Mouse (Mus musculus) ES-E14 (cell line): ENCODE data around the gene AC124502.3. TPM values are rescaled to one million over a fixed set of nuclear protein-coding genes. Genes with fewer than 3 reads are reported as not detected.
"Not testable (repeated sequence)": the region's sequence is repeated elsewhere in the genome, so short reads cannot be mapped to it uniquely, and the experiment has no call there.

Experiments
- DNase-seq: peaks from one replicate; pipeline ENCODE4 v3.0.0-alpha.2; 2013; ENCODE audit warnings: low read depth, low spot score
- H3K27ac ChIP-seq: 2 replicates; pipeline ENCODE4 v1.5.1; 2012; ENCODE audit warnings: low read depth, mild to moderate bottlenecking, low read length, moderate library complexity, mixed read lengths; ENCODE audit not compliant: poor library complexity, insufficient read depth, severe bottlenecking
- H3K36me3 ChIP-seq: 2 replicates; pipeline ENCODE4 v1.6.1; 2012; ENCODE audit warnings: mild to moderate bottlenecking, low read length, moderate library complexity, mixed read lengths; ENCODE audit not compliant: control insufficient read depth, poor library complexity, insufficient read depth, severe bottlenecking
- H3K4me1 ChIP-seq, 2 experiments: fragments of 150-350 bp in 1 of 2; sonication (generic) in 1 of 2; 2 replicates each; pipeline ENCODE4 v1.6.1; 2012; ENCODE audit warnings: low read length in 2 of 2, mild to moderate bottlenecking in 1 of 2, mixed read lengths in 1 of 2; ENCODE audit not compliant: control insufficient read depth in 2 of 2, insufficient read depth in 2 of 2, poor library complexity in 1 of 2
- H3K4me3 ChIP-seq, 2 experiments: fragments of 150-350 bp in 1 of 2; sonication (generic) in 1 of 2; 2 replicates each; pipeline ENCODE4 v1.5.1; 2012; ENCODE audit warnings: low read length in 2 of 2, low read depth in 1 of 2, mild to moderate bottlenecking in 1 of 2, mixed read lengths in 1 of 2; ENCODE audit not compliant: insufficient read depth in 1 of 2, poor library complexity in 1 of 2, severe bottlenecking in 1 of 2
- H3K9ac ChIP-seq: 2 replicates; pipeline ENCODE4 v1.6.1; 2012; ENCODE audit warnings: low read depth, mild to moderate bottlenecking, low read length, mixed read lengths; ENCODE audit not compliant: poor library complexity, insufficient read depth, severe bottlenecking
- H3K9me3 ChIP-seq: fragments of 150-350 bp; sonication (generic); 2 replicates; pipeline ENCODE4 v1.6.1; 2012; ENCODE audit warnings: low read depth, mild to moderate bottlenecking, low read length; ENCODE audit not compliant: control insufficient read depth, insufficient read depth
- CHD2 ChIP-seq: IDR thresholded peaks from 2 replicates; pipeline ENCODE4 v1.6.1; 2014; ENCODE audit warnings: mild to moderate bottlenecking, low read depth, low read length, inconsistent platforms
- HCFC1 ChIP-seq: IDR thresholded peaks from 2 replicates; pipeline ENCODE4 v1.6.1; 2012; ENCODE audit warnings: low read length, inconsistent platforms, borderline replicate concordance; ENCODE audit not compliant: insufficient read depth
- MAFK ChIP-seq: IDR thresholded peaks from 2 replicates; pipeline ENCODE4 v1.6.1; 2014; ENCODE audit warnings: mild to moderate bottlenecking, low read depth, low read length, inconsistent platforms; ENCODE audit not compliant: insufficient read depth
- ZC3H11A ChIP-seq: IDR thresholded peaks from 2 replicates; pipeline ENCODE4 v1.6.1; 2012; ENCODE audit warnings: low read depth, mild to moderate bottlenecking, inconsistent platforms, low read length, borderline replicate concordance
- ZNF384 ChIP-seq: IDR thresholded peaks from 2 replicates; pipeline ENCODE4 v1.6.1; 2012; ENCODE audit warnings: low read depth, low read length, inconsistent platforms
- in situ Hi-C, 2 experiments: fragments of 600-800 bp; cut with MboI; formaldehyde crosslinking; loops; one replicate each; pipeline ENCODE4 v1.15.1; 2025; ENCODE audit warnings: low sequenced_read_pairs in 2 of 2, inconsistent platforms in 1 of 2; ENCODE audit not compliant: unreplicated experiment in 2 of 2
- total RNA-seq: library from RNA; depleted of rRNA; stranded (reverse); fragments of 300-350 nt; gene quantifications from 2 replicates; pipeline ENCODE4 v1.2.3, GENCODE M21; 2012

AC124502.3 gene
- total RNA-seq, 1 experiment = 3.2 TPM

DNA sequence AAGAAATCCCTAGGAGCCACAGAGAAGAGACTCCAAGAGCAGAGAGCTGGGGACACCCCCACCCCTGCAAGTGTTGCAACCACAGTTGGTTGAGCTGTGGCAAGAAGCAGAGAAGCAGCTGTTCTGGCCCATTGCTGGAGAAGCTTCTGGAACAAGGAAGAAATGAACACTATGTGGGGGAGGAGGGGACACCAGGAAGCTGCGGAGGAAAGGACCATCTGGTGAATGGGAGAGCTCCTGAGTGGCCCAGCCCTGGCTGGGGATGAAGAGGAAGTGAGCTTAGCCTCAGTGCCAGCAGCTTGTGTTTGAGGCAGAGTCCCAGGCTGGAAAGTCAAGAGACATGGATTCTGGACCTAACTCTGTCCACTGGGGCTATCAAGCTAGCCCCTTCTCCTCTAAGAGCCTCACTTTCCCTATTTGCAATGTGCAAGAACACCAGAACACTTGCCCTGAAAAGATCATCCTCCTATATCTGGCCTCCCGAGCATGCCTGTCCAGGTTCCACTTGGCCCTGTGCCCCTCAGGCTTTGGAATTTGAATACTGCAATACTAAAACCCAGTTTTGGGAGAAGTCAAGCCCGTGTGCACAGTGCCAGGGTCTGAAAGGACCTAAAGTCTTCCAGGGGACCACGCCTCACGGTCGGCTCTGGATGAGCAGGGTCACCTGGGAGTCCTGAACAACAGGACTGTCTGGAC lies 39.1 kb upstream of the AC124502.3 start:
- in situ Hi-C loops = loop anchor here in 1 of 2 experiments (25.0 kb wide), 1 partner anchor 362 kb away; the partner anchor contains the start of gene Rce1
- TF ChIP-seq HCFC1 (no peak), ZC3H11A (no peak), MAFK (no peak)
- no peak overlapping the region for H3K27ac ChIP-seq
- DNase-seq = no peak
- H3K4me3 ChIP-seq = no peak overlapping the region
- H3K9me3 ChIP-seq = no peaks in the 10 kb centered on the region
- H3K9ac ChIP-seq = no peak overlapping the region
- no peaks in the 10 kb centered on the region for H3K36me3 ChIP-seq
- peaks cover 0 to 3% of the 10 kb centered on the region in 2 experiments; a peak in 1 of 4 replicates for H3K4me1 ChIP-seq

GRCm38 (mm10) chr19:5001666-5002406 lies 36.9 kb upstream of the AC124502.3 start:
- DNase-seq = peak; percentile 76
- no peaks in the 10 kb centered on the region for H3K9me3 ChIP-seq
- H3K9ac ChIP-seq = no peak overlapping the region
- peaks cover 0 to 3% of the 10 kb centered on the region in 2 experiments; a peak in 1 of 4 replicates for H3K4me1 ChIP-seq
- TF ChIP-seq ZC3H11A = peak; percentile 66; the same call in 1 of the 2 replicates
- TF ChIP-seq CHD2 = no peak
- H3K27ac ChIP-seq = no peak overlapping the region
- no peaks in the 10 kb centered on the region for H3K36me3 ChIP-seq
- H3K4me3 ChIP-seq = peak overlapping the region; percentile 17 to 51
- in situ Hi-C loops = no loop called here

GRCm38 (mm10) chr19:5003644-5004043 lies 35.0 kb upstream of the AC124502.3 start:
- peak; percentile 80 for TF ChIP-seq ZNF384
- H3K9ac ChIP-seq, H3K4me1 ChIP-seq, H3K36me3 ChIP-seq, in situ Hi-C loops, DNase-seq, H3K4me3 ChIP-seq, H3K27ac ChIP-seq, H3K9me3 ChIP-seq: not testable (repeated sequence)

DNA sequence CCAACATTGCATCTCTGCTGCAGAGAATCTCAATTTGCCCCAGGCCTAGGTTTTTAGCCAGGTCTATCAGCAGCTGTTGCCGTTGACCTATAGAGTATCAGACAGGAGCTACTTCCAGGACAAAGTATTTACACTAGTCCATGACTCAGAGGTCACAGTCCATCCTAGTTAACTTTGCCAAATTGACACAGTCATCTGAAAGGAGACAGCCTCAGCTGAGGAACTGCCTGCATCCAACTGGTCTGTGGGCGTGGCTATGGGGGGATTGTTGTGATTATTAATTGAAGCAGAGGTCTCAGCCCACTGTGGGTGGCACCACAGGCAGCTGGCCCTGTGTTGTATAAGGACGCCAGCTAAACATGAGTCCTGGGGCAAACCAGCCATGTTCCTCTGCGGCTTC lies 33.8 kb upstream of the AC124502.3 start:
- in situ Hi-C loops = no loop called here
- H3K27ac ChIP-seq = no peak overlapping the region
- no peaks in the 10 kb centered on the region for H3K9me3 ChIP-seq
- no peaks in the 10 kb centered on the region for H3K4me1 ChIP-seq
- TF ChIP-seq ZC3H11A (no peak), MAFK (no peak), HCFC1 (no peak), CHD2 (no peak), ZNF384 (no peak)
- H3K4me3 ChIP-seq = no peak overlapping the region
- DNase-seq = no peak
- H3K9ac ChIP-seq = no peak overlapping the region
- H3K36me3 ChIP-seq = no peaks in the 10 kb centered on the region
